Mouse (Mus musculus) E14TG2a.4 (cell line): ENCODE data around the gene Btnl10.

Source experiments
- H3K27me3 ChIP-seq: 2 replicates; pipeline ENCODE4 v1.6.1; 2014; ENCODE audit warnings: low read length, control low read depth; ENCODE audit not compliant: insufficient read depth
- H3K36me3 ChIP-seq: 2 replicates; pipeline ENCODE4 v1.6.1; 2014; ENCODE audit warnings: low read length, control low read depth; ENCODE audit not compliant: insufficient read depth
- H3K4me1 ChIP-seq: replicated peaks from 2 replicates; pipeline ENCODE4 v1.6.1; 2014; ENCODE audit warnings: low read depth, low read length, control low read depth
- H3K4me3 ChIP-seq: replicated peaks from 2 replicates; pipeline ENCODE4 v1.5.1; 2014; ENCODE audit warnings: mild to moderate bottlenecking, low read length
- H3K9me3 ChIP-seq: 2 replicates; pipeline ENCODE4 v1.6.1; 2014; ENCODE audit warnings: low read length, control low read depth
- CTCF ChIP-seq: conservative IDR thresholded peaks from 2 replicates; pipeline ENCODE4 v1.5.1; 2014; ENCODE audit warnings: low read length
- NANOG ChIP-seq: IDR thresholded peaks from 2 replicates; pipeline ENCODE4 v1.6.1; 2014; ENCODE audit warnings: borderline replicate concordance, low read length, mixed read lengths
- POU5F1 ChIP-seq: IDR thresholded peaks from 2 replicates; pipeline ENCODE4 v1.6.1; 2014; ENCODE audit warnings: low read length, borderline replicate concordance

Gene Btnl10

GRCm38 (mm10) chr11:58938322-58939087 is 20.8 kb downstream of the Btnl10 start, which contains the start of gene Rnf187:
Gene Rnf187, minus strand, starts transcription at chr11:58938916.
- Histone ChIP-seq H3K27me3 (0 out of 2 replicates have a peak, but pooled peaks cover 4% of the 10 kb centered on the region), H3K36me3 (peaks cover 36% of the 10 kb centered on the region), H3K9me3 (no peaks in the 10 kb centered on the region), H3K4me3 (peak within 1 kb of the TSS; percentile 92), H3K4me1 (peaks cover 22% of the 10 kb centered on the region)
- TF ChIP-seq CTCF (no peak), NANOG (no peak), POU5F1 (no peak)

GRCm38 (mm10) chr11:58939088-58939439 is 21.4 kb downstream of the Btnl10 start:
- no peak for TF ChIP-seq NANOG
- TF ChIP-seq CTCF = no peak
- no peak for TF ChIP-seq POU5F1
- H3K4me3 ChIP-seq = peak overlapping the region; percentile 92
- no peaks in the 10 kb centered on the region for H3K9me3 ChIP-seq
- peaks cover 23% of the 10 kb centered on the region for H3K4me1 ChIP-seq
- peaks cover 5% of the 10 kb centered on the region; the same call in 1 of the 2 replicates for H3K27me3 ChIP-seq
- peaks cover 30% of the 10 kb centered on the region for H3K36me3 ChIP-seq

GRCm38 (mm10) chr11:58944136-58944535 is 26.4 kb downstream of the Btnl10 start:
- TF ChIP-seq POU5F1 (no peak), NANOG (no peak), CTCF (no peak)
- H3K4me1 ChIP-seq = peaks cover 17% of the 10 kb centered on the region
- H3K36me3 ChIP-seq = no peaks in the 10 kb centered on the region
- H3K4me3 ChIP-seq = no peak overlapping the region
- peaks cover 40% of the 10 kb centered on the region for H3K27me3 ChIP-seq
- no peaks in the 10 kb centered on the region for H3K9me3 ChIP-seq

- TF ChIP-seq CTCF (no peak), NANOG (no peak), POU5F1 (no peak)
- H3K36me3 ChIP-seq = no peaks in the 10 kb centered on the region
- H3K4me1 ChIP-seq = peaks cover 20% of the 10 kb centered on the region
- H3K4me3 ChIP-seq = no peak overlapping the region
- peaks cover 64% of the 10 kb centered on the region for H3K27me3 ChIP-seq
- no peaks in the 10 kb centered on the region for H3K9me3 ChIP-seq
Measured at GRCm38 (mm10) chr11:58947306-58947705, 29.6 kb downstream of the Btnl10 start.

- no peaks in the 10 kb centered on the region for H3K36me3 ChIP-seq
- TF ChIP-seq CTCF (no peak), NANOG (no peak), POU5F1 (no peak)
- H3K27me3 ChIP-seq = peaks cover 66% of the 10 kb centered on the region
- peaks cover 20% of the 10 kb centered on the region for H3K4me1 ChIP-seq
- peak overlapping the region; percentile 78 for H3K4me3 ChIP-seq
- no peaks in the 10 kb centered on the region for H3K9me3 ChIP-seq
Measured at GRCm38 (mm10) chr11:58947798-58948528, 30.3 kb downstream of the Btnl10 start.

- TF ChIP-seq POU5F1 (no peak), NANOG (no peak), CTCF (no peak)
- H3K27me3 ChIP-seq = peaks cover 71% of the 10 kb centered on the region
- peaks cover 21% of the 10 kb centered on the region for H3K4me1 ChIP-seq
- no peaks in the 10 kb centered on the region for H3K36me3 ChIP-seq
- no peaks in the 10 kb centered on the region for H3K9me3 ChIP-seq
- peak within 1 kb of the TSS; percentile 78 for H3K4me3 ChIP-seq
Measured at GRCm38 (mm10) chr11:58948542-58949479, 31.1 kb downstream of the Btnl10 start, which contains the start of gene Hist3h2ba. Gene Hist3h2ba, plus strand, starts transcription at chr11:58948920.

- no peaks in the 10 kb centered on the region for H3K36me3 ChIP-seq
- H3K27me3 ChIP-seq = peaks cover 64% of the 10 kb centered on the region
- H3K4me3 ChIP-seq = peak overlapping the region; percentile 78
- TF ChIP-seq CTCF = no peak
- H3K4me1 ChIP-seq = peaks cover 22% of the 10 kb centered on the region
- no peaks in the 10 kb centered on the region for H3K9me3 ChIP-seq
Measured at GRCm38 (mm10) chr11:58949480-58950431, 32.0 kb downstream of the Btnl10 start.
